Mouse (Mus musculus) intestine, embryonic 16.5 days (tissue): Measurements from ENCODE around the gene Wwc2. TPM values are rescaled to one million over a fixed set of nuclear protein-coding genes. Genes with fewer than 3 reads are reported as not detected.

ENCODE experiments used
- polyA plus RNA-seq: library from polyadenylated mRNA; unstranded; fragments of >200 nt; fragmentation: Nextera tagmentation; extraction: Ambion mirVana; gene quantifications from 2 replicates; pipeline ENCODE4 v1.2.1, GENCODE M21; 2015

Wwc2 gene
- polyA plus RNA-seq, 1 experiment from 2014 or later: 5.6 TPM

Other genes starting within 250 kb of the Wwc2 start
- not detected in 2 replicates for gene Cldn24, start 168.8 kb downstream of the Wwc2 start, polyA plus RNA-seq
- not detected in 2 replicates for gene Cldn22, start 166.4 kb downstream of the Wwc2 start, polyA plus RNA-seq
- gene Dctd, start 108.2 kb upstream of the Wwc2 start, polyA plus RNA-seq: 27.0 and 30.2 TPM in 2 replicates